Mouse (Mus musculus): ENCODE results near the gene Mien1.

Gene Mien1

GRCm38 (mm10) chr11:98459860-98460259 lies 21.1 kb upstream of the Mien1 start:
- no peak for DNase-seq (ENCODE audit: low read depth, low spot score)

GRCm38 (mm10) chr11:98459071-98459741 lies 20.4 kb upstream of the Mien1 start:
- DNase-seq (ENCODE audit: low read depth, low spot score): no peak

- no peak for DNase-seq (ENCODE audit: low read depth, low spot score)
Observed at GRCm38 (mm10) chr11:98458121-98458990, 19.6 kb upstream of the Mien1 start.

DNA sequence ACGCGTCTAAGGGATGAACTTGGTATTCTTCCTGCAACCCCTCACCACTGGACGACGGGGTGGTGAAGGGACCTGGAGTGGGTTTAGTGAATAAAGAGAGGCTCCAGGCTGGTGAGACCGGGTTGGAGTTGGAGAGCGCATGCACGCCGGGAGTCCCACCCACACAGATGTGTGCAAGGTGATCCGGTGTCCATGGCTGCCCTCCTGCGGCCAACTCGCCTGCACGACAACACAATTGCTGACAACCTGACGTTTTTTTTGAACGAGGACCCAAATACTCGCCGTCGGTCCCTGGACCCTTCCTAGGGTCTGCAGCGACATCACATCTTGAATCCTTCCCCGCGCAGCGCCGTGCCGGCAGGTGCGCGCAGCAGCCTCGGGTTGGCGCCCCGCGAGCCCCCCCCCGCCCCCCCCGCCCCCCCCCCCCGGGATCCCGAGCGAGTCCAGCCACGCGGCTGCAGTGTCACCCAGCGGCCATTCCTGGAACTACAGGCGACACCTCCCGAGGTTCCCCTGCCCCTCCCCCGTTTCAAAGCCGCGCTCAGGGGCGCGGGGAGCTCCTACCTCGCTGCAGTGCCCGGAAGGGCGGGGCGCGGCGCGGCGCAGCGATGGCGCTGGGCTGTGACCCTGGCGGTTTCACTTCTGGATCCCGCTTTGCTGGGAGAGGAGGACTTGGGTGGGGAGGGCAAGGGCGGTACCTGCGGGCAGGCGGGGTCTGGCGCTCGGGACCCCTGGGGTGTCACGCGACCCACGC lies 18.8 kb upstream of the Mien1 start:
- DNase-seq (ENCODE audit: low read depth, low spot score): peak; percentile 89

DNA sequence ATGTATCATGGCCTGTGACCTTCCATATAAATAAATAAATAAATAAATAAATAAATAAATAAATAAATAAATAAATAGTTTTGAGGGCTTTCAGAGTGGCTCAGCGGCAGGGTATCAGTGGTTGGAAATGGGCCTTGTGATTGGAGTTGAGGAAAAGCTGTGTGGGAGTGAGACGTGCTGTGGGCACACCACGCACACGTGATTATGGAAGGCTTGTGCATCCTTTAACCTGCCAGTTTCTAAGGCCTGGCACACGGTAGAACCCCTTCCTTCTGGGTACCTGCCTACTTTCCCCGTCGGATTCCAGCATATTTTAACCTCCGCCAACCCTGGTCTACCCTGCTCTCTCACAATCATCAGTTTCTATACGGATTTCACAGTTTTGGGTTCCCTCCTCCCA lies 18.2 kb upstream of the Mien1 start:
- DNase-seq (ENCODE audit: low read depth, low spot score): no peak

DNA sequence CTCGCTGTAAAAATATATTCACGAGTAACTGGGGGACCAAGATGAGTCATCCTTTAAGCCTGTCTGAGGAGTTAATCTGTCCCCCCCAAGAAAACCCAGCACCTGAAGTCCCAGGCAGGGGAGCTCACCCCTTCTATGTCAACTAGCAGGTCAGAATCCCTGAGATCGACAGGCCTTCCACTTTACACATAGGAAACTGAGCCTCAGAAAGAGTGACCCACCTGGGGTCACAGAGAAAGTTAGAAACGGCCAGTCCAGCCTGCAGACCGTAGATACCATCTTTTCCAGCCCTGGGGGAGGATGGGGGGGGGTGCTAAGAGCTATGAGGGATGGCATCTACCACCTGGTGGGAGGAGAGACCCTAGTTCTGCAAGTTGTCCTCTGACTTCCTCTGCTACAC lies 17.8 kb upstream of the Mien1 start:
- no peak for DNase-seq (ENCODE audit: low read depth, low spot score)

DNA sequence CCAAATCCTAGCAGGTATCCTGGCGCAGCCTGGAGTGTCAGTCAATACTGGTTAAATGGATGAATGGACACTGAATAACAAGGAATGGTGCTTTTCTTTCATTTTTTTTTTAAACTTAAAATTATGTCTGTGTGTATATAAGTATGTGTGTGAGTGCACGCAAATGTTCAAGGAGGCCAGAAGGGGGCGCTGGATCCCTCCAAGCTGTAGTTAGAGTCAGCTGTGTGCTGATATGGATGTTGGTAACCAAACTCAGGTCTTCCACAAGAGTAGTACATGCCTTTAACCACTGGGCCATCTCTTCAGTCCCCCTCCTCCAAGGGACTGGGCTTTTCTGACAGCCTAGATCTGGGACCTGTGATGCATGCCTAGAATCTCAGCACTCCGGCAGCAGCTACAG lies 16.7 kb upstream of the Mien1 start:
- DNase-seq (ENCODE audit: low read depth, low spot score): no peak

DNA sequence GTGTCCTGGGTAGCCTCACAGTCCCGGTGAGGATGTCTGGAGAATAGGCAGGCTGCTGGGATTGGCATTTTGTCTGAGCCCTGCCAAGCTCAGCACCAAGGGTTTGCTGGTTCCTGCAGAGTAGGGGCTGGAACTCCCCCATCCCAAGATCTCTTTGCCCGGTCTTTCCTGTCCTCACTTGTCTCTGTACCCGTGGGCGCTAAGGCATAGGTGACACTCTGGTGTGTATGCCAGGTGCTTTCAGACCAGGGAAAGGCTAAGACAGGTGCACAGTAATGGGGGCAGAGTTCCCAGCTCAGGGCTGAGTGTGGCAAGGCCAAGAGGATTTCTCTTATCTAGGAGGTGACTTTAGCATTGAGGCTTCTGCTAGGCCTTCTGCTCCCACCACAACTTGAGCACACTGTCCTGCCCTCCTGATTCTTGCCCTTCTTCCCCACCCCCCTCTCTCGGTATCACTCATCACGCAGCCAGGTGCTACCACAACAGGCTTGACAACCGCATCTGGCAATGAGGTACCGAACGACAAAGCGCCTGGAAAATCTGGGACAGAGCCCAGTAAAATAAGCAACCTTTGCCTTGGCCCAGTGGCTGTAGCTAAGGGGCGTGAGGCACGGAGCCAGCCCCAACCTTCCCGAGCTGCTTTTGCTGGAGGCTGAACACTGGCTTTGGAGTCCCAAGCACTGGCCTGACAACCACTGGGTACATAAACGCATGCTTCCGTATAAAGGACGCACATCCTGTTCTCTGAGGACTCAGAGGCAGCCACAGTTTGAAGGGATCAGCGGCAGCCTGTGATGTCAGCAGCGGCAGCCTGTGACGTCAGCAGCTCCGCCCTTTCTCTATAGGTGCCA lies 11.4 kb upstream of the Mien1 start:
- no peak for DNase-seq (ENCODE audit: low read depth, low spot score)

- no peak for DNase-seq (ENCODE audit: low read depth, low spot score)
Observed at GRCm38 (mm10) chr11:98449419-98449818, 10.6 kb upstream of the Mien1 start.

- DNase-seq (ENCODE audit: low read depth, low spot score): no peak
Observed at GRCm38 (mm10) chr11:98448191-98448790, 9.5 kb upstream of the Mien1 start.

DNA sequence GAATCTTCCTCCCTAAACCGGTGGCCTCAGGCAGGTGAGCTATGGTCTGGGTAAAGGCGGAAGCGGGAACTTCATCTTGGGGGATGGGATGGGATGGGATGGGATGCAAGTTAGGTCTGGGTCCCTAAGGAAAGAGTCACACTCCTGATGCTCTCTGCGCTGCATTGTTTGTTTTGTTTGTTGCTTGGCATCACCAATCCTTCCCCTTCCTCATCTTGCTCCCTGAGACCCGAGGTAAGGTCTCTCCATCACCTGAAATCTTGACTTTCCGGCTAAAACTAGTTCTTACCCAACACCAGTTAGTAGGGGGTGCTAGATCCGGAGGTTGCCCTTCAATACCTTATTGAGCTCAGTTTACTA lies 8.7 kb upstream of the Mien1 start:
- no peak for DNase-seq (ENCODE audit: low read depth, low spot score)

DNA sequence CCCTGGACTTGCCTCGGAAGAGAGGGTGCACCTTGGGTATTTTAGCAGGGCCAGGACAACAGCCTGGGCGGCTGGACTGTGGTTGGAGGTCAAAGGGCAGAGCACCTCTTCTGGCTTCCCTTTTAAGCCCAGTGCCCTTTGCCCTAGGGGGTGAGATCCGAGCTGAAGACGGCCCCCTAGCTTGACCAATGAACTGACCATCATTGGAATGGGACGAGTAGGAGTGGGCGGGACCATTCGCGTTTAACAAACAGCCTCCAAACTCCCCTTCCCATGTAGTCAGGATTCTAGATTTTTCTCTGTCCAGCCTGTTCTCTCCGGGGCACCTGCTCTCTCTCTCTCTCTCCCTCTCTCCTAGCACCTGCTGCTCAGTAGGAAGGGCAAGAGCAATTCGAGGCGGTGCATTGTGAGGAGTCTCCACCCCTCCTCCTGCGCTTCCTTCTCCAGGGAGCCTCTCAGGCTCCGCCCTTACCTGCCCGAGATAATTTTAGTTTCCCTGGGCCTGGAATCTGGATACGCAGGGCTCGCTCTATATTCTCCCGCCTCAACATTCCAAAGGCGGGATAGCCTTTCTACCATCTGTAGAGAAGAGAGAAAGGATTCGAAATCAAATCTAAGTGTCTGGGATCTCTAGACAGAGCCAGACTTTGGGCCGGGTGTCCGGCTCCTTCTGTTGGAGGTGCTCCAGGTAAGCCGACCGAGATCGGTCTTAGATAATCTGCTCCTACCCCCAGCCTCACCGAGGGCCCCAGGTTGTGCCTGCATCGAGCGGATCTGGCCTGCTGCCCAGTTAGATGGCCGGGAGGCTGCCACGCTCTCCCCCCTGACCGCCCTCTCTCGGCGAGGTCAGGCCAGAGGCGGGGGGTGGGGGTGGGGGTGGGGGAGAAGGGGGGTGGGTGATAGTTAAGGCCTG lies 8.0 kb upstream of the Mien1 start:
- no peak for DNase-seq (ENCODE audit: low read depth, low spot score)

DNA sequence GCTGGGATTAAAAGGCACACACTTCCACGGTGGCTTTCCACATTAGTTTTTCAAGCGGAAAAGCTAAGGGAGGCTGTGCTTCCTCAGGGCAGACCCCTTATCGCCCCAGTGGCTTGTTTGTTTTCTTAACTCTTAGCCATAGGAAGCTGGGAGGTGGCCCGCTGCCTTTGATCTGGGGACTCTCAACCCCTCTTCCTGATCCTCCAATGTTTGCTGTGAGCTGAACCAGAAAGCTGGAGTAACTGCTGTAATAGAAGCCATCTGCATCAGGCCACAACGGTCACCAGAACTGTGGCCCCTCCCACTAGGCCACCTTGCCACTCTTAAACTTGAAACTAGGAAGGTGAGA lies 7.4 kb upstream of the Mien1 start, which contains the start of gene Grb7:
Gene Grb7, plus strand, starts transcription at position 182 of the 349 bp plus-strand sequence.
- no peak for DNase-seq (ENCODE audit: low read depth, low spot score)

DNA sequence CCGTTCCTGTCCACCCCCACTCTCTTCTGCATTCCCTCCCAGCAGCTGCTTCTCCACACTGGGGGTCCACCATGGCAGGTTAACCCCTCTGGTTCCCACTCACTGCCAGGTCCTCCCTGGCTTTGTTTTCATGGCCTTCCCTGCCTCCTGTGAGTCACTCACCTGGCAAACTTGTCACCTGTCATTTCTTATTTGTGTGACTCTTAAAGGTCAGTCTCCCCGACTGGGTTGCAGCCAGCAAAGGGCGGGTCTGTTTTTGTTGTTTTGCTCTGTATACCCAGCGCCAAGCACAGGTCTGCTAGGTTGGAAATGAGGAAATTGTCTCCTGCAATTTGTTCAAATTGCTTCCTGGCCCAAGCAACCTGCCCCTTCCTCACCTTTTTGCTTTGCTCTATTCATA lies 6.9 kb upstream of the Mien1 start:
- no peak for DNase-seq (ENCODE audit: low read depth, low spot score)

- DNase-seq (ENCODE audit: low read depth, low spot score): no peak
Observed at GRCm38 (mm10) chr11:98445238-98445637, 6.4 kb upstream of the Mien1 start.

DNA sequence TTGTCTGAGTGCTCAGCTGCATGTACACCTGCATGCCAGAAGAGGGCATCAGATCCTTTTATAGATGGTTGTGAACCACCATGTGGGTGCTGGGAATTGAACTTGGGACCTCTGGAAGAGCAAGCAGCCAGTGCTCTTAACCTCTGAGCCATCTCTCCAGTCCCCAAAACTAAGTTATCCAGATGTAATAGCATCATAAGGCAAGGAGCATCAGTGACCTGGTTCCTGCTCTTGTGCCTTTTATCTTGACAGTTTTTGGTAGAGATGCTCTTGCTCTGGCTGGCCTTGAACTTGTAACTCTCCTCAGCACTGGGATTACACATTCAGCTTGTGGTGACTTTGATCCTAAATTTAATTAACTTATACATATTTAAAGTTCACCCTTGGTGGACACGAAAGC lies 4.9 kb upstream of the Mien1 start:
- no peak for DNase-seq (ENCODE audit: low read depth, low spot score)

GRCm38 (mm10) chr11:98437441-98437840 lies 1.4 kb downstream of the Mien1 start:
- no peak for DNase-seq (ENCODE audit: low read depth, low spot score)

DNA sequence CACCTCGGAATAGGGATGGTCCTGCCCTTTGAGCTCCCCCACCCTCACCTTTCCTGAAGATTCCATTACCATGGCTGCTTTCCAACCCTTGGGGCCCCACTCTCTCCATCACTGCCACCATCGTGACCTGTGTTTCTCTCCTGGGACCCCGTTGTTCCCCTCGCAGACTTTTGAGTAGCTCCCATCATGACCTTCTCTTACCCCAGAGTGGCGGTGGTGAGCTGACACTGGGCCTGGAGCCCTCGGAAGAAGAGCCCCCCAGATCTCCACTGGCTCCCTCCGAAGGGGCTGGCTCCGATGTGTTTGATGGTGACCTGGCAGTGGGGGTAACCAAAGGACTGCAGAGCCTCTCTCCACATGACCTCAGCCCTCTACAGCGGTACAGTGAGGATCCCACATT lies 3.1 kb downstream of the Mien1 start:
- no peak for DNase-seq (ENCODE audit: low read depth, low spot score)

- DNase-seq (ENCODE audit: low read depth, low spot score): no peak
Observed at GRCm38 (mm10) chr11:98431743-98432502, 6.9 kb downstream of the Mien1 start.

All from WW6 (cell line).